Mouse (Mus musculus): ENCODE results near the gene Mrpl17.

Gene Mrpl17

GRCm38 (mm10) chr7:105786506-105787284, 24.2 kb downstream of the Mrpl17 start:
- no peak for ATAC-seq (ENCODE audit: low TSS enrichment)

- no peak for ATAC-seq (ENCODE audit: low TSS enrichment)
These were observed 26.3 kb downstream of the Mrpl17 start for GRCm38 (mm10) chr7:105784556-105784955.

GRCm38 (mm10) chr7:105783861-105784260, 27.0 kb downstream of the Mrpl17 start:
- no peak for ATAC-seq (ENCODE audit: low TSS enrichment)

- ATAC-seq (ENCODE audit: low TSS enrichment) = peak; percentile 63
These were observed 32.2 kb downstream of the Mrpl17 start for GRCm38 (mm10) chr7:105778553-105779265.

- ATAC-seq (ENCODE audit: low TSS enrichment) = peak; percentile 48; the same call in 1 of the 2 replicates
These were observed 32.9 kb downstream of the Mrpl17 start for GRCm38 (mm10) chr7:105777797-105778552.

GRCm38 (mm10) chr7:105777316-105777715, 33.6 kb downstream of the Mrpl17 start:
- ATAC-seq (ENCODE audit: low TSS enrichment) = no peak

- no peak for ATAC-seq (ENCODE audit: low TSS enrichment)
These were observed 34.9 kb downstream of the Mrpl17 start for GRCm38 (mm10) chr7:105776026-105776425.

GRCm38 (mm10) chr7:105774661-105775060, 36.2 kb downstream of the Mrpl17 start:
- ATAC-seq (ENCODE audit: low TSS enrichment) = no peak

- no peak for ATAC-seq (ENCODE audit: low TSS enrichment)
These were observed 37.9 kb downstream of the Mrpl17 start for GRCm38 (mm10) chr7:105773041-105773440.

- ATAC-seq (ENCODE audit: low TSS enrichment) = no peak
These were observed 38.6 kb downstream of the Mrpl17 start for GRCm38 (mm10) chr7:105772331-105772730.

GRCm38 (mm10) chr7:105769959-105770358, 40.9 kb downstream of the Mrpl17 start:
- no peak for ATAC-seq (ENCODE audit: low TSS enrichment)

- ATAC-seq (ENCODE audit: low TSS enrichment) = no peak
These were observed 43.2 kb downstream of the Mrpl17 start for GRCm38 (mm10) chr7:105767729-105768165.

GRCm38 (mm10) chr7:105764331-105764730, 46.6 kb downstream of the Mrpl17 start:
- ATAC-seq (ENCODE audit: low TSS enrichment) = no peak

GRCm38 (mm10) chr7:105762517-105763270, 48.2 kb downstream of the Mrpl17 start:
- ATAC-seq (ENCODE audit: low TSS enrichment) = peak; percentile 48; the same call in 1 of the 2 replicates

GRCm38 (mm10) chr7:105761813-105762484, 49.0 kb downstream of the Mrpl17 start:
- ATAC-seq (ENCODE audit: low TSS enrichment) = peak; percentile 44; the same call in 1 of the 2 replicates

GRCm38 (mm10) chr7:105753281-105753680, 57.6 kb downstream of the Mrpl17 start:
- no peak for ATAC-seq (ENCODE audit: low TSS enrichment)

Measured in frontal cortex, adult (tissue).